Mouse (Mus musculus) thymus, adult 18-20 months (tissue): ENCODE results near the gene Tmed2.
"Not testable (repeated sequence)": the region's sequence is repeated elsewhere in the genome, so short reads cannot be mapped to it uniquely, and the experiment has no call there.

Source experiments
- DNase-seq, 2 experiments: peaks; one replicate each; pipeline ENCODE4 v3.0.0; 2022; ENCODE audit warnings: mixed read lengths in 2 of 2

Tmed2 gene

DNA sequence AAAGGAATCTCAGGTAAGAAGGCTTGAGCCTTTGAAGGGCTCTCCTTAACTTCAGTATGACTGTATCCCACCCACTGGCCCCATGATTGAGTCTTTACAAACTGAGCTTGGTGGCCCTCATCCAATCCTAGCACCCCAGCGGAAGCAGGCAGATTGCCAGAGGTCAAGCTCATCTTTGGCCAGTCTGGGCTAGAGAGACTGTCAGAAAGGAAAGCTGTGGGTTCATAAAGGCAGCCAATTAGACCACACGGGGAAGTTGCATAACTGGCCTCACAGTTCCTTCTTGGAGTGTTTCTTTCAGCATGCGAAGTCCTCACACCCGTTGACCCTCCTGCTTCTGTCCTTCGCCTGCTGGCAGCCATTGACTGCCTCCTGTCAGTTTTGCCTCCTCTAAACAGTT lies 42.0 kb downstream of the Tmed2 start:
- no peak for DNase-seq

DNA sequence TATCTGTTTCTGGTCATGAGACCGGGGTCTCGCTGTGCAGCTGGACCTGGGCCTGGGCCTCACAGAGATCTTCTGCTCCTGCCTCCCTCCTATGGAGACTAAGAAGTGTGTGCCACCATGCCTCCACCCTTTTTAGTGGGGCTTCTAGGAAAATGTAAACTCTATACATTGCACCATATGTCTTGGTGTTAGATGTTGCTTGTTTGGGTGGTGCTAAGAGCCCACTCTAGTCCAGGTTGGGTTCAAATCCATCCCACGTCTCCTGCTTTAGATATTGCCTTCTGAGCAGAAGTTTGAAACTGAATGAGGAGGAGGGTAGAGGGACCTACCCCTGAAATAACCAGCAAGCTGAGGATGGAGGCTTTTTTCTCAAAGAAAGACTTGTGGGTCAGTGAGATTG lies 52.3 kb downstream of the Tmed2 start:
- no peak for DNase-seq

DNA sequence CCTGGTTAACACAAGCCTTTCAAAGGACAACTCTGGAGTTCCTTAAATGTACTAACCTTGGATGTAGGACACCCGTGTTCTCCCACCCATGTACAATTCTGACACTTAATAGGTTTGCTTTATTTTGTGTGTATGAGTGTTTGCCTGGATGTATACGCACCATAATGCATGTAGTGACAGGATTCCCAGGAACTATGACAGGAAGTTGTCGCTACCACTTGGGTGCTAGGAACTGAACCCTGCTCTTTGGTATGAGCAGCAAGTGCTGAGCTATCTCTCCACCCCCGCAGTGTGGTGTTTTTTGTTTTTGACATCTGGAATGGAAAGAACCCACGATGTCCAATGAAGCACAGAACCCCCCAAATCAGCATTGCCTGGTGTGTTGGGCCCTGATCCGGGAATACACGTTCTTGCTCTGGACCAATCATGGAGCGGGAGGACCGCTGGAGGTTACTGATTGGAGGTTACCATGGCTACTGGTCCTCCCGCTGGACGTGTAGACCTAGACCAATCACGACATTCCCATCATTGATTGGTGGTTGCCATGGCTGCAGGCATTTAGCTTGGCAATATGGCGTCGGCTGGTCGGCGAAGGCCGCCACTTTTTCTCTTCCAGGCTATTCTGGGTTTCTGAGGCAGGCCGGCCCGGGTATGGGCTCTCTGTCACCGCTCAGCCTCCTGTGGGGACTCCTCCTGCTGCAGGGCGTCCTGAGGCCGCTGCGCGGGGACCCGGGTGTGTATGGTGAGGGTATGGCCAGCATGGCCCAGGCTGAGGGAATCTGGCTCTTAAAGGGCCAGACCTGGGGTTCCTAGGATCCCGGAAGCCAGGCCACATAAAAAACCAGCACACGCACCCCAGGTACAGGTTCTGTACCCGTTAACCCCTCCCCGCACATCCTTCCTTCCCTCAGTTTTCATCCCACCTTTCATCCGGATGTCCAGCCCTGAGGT lies 58.0 kb downstream of the Tmed2 start:
- peak; percentile 32 to 53 for DNase-seq

DNA sequence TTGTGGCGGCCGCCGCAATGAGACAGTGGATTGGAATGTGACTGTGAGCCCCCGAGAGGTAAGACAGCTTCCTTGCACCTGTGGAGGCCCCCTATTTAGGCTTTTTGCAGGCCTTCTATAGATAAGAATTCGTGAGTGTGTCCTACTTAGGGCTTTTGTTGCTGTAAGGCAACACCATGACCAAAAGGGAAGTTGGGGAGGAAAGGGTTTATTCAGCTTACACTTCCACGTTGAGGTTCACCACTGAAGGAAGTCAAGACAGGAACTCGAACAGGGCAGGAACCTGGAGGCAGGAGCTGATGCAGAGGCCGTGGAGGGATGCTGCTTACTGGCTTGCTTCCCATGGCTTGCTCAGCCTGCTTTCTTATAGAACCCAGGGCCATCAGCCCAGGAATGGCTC lies 59.2 kb downstream of the Tmed2 start:
- DNase-seq, result not testable (repeated sequence)
